Mouse (Mus musculus): ENCODE measurements around the gene Iqcf3.
A peak's percentile ranks its signal among the peaks of the same experiment; 100 is the strongest.
"Not testable (repeated sequence)": the region's sequence is repeated elsewhere in the genome, so short reads cannot be mapped to it uniquely, and the experiment has no call there.

Gene Iqcf3

GRCm38 (mm10) chr9:106561531-106561930 is at the start of gene Iqcf3:
Gene Iqcf3, minus strand, starts transcription at chr9:106561631.
- no peak for DNase-seq (ENCODE audit: low spot score in 2 of 2)

GRCm38 (mm10) chr9:106610727-106611126 is 49.3 kb upstream of the Iqcf3 start:
- DNase-seq (ENCODE audit: low spot score in 2 of 2): no peak

- DNase-seq (ENCODE audit: low spot score in 2 of 2): no peak
Measured at GRCm38 (mm10) chr9:106600546-106600945, 39.1 kb upstream of the Iqcf3 start.

- DNase-seq (ENCODE audit: low spot score in 2 of 2): no peak
Measured at GRCm38 (mm10) chr9:106598466-106598865, 37.0 kb upstream of the Iqcf3 start.

GRCm38 (mm10) chr9:106595836-106596235 is 34.4 kb upstream of the Iqcf3 start:
- no peak for DNase-seq (ENCODE audit: low spot score in 2 of 2)

- not testable (repeated sequence) for DNase-seq (ENCODE audit: low spot score in 2 of 2)
Measured at GRCm38 (mm10) chr9:106595402-106595801, 34.0 kb upstream of the Iqcf3 start.

GRCm38 (mm10) chr9:106592158-106592557 is 30.7 kb upstream of the Iqcf3 start:
- DNase-seq (ENCODE audit: low spot score in 2 of 2): no peak

- no peak for DNase-seq (ENCODE audit: low spot score in 2 of 2)
Measured at GRCm38 (mm10) chr9:106582552-106582951, 21.1 kb upstream of the Iqcf3 start.

- no peak for DNase-seq (ENCODE audit: low spot score in 2 of 2)
Measured at GRCm38 (mm10) chr9:106580016-106580415, 18.6 kb upstream of the Iqcf3 start.

- no peak for DNase-seq (ENCODE audit: low spot score in 2 of 2)
Measured at GRCm38 (mm10) chr9:106576112-106576511, 14.7 kb upstream of the Iqcf3 start.

- no peak for DNase-seq (ENCODE audit: low spot score in 2 of 2)
Measured at GRCm38 (mm10) chr9:106573366-106573765, 11.9 kb upstream of the Iqcf3 start.

GRCm38 (mm10) chr9:106572186-106572585 is 10.8 kb upstream of the Iqcf3 start:
- no peak for DNase-seq (ENCODE audit: low spot score in 2 of 2)

- DNase-seq (ENCODE audit: low spot score in 2 of 2): no peak
Measured at GRCm38 (mm10) chr9:106570896-106571295, 9.5 kb upstream of the Iqcf3 start, which contains the start of gene Iqcf4. Gene Iqcf4, minus strand, starts transcription at chr9:106570996.

GRCm38 (mm10) chr9:106566437-106566836 is 5.0 kb upstream of the Iqcf3 start:
- peak; percentile 27 to 29 for DNase-seq (ENCODE audit: low spot score in 2 of 2)

- DNase-seq (ENCODE audit: low spot score in 2 of 2): no peak
Measured at GRCm38 (mm10) chr9:106564025-106564424, 2.6 kb upstream of the Iqcf3 start.

GRCm38 (mm10) chr9:106562291-106562690 is 860 bp upstream of the Iqcf3 start:
- DNase-seq (ENCODE audit: low spot score in 2 of 2): no peak

GRCm38 (mm10) chr9:106534975-106535374 is 26.5 kb downstream of the Iqcf3 start:
- no peak for DNase-seq (ENCODE audit: low spot score in 2 of 2)

- DNase-seq (ENCODE audit: low spot score in 2 of 2): no peak
Measured at GRCm38 (mm10) chr9:106534296-106534695, 27.1 kb downstream of the Iqcf3 start.

- no peak for DNase-seq (ENCODE audit: low spot score in 2 of 2)
Measured at GRCm38 (mm10) chr9:106531833-106532232, 29.6 kb downstream of the Iqcf3 start.

- no peak for DNase-seq (ENCODE audit: low spot score in 2 of 2)
Measured at GRCm38 (mm10) chr9:106519909-106520308, 41.5 kb downstream of the Iqcf3 start.

GRCm38 (mm10) chr9:106519433-106519832 is 42.0 kb downstream of the Iqcf3 start:
- no peak for DNase-seq (ENCODE audit: low spot score in 2 of 2)

GRCm38 (mm10) chr9:106514273-106514672 is 47.2 kb downstream of the Iqcf3 start, which contains the start of gene Iqcf5:
Gene Iqcf5, plus strand, starts transcription at chr9:106514573.
- DNase-seq (ENCODE audit: low spot score in 2 of 2): no peak

- no peak for DNase-seq (ENCODE audit: low spot score in 2 of 2)
Measured at GRCm38 (mm10) chr9:106513566-106513965, 47.9 kb downstream of the Iqcf3 start.

GRCm38 (mm10) chr9:106512729-106513450 is 48.5 kb downstream of the Iqcf3 start:
- peak in 1 of 2 experiments; percentile 2 for DNase-seq (ENCODE audit: low spot score in 2 of 2)

Measured in spleen, postnatal 36 days (tissue).